Mouse (Mus musculus) heart, embryonic 16.5 days (tissue): ENCODE results near the gene 4930564D02Rik. TPM values are rescaled to one million over a fixed set of nuclear protein-coding genes. Genes with fewer than 3 reads are reported as not detected.

Experiments
- ATAC-seq: fragments of 200-750 bp; cut with Nextera tagmentation; replicated peaks from 2 replicates; pipeline ENCODE4 v1.8.0; 2017; ENCODE audit warnings: moderate number of reproducible peaks; ENCODE audit not compliant: insufficient read depth, low FRiP score; ENCODE audit errors: extremely low read depth
- H3K27ac ChIP-seq: fragments of 300-500 bp; sonication (generic); 2 replicates; pipeline ENCODE4 v1.5.1; 2014; ENCODE audit warnings: mild to moderate bottlenecking, low read length, control low read depth, moderate library complexity
- H3K27me3 ChIP-seq: fragments of 300-500 bp; sonication (generic); 2 replicates; pipeline ENCODE4 v1.6.1; 2014; ENCODE audit warnings: low read length, mixed read lengths; ENCODE audit not compliant: control insufficient read depth, insufficient read depth
- H3K36me3 ChIP-seq: fragments of 300-500 bp; sonication (generic); 2 replicates; pipeline ENCODE4 v1.6.1; 2014; ENCODE audit not compliant: control insufficient read depth, insufficient read depth
- H3K4me1 ChIP-seq: fragments of 300-500 bp; sonication (generic); 2 replicates; pipeline ENCODE4 v1.6.1; 2014; ENCODE audit warnings: low read length, mixed read lengths; ENCODE audit not compliant: control insufficient read depth, insufficient read depth
- H3K4me2 ChIP-seq: fragments of 300-500 bp; sonication (generic); 2 replicates; pipeline ENCODE4 v1.6.1; 2014; ENCODE audit warnings: low read depth, mild to moderate bottlenecking, control low read depth, low read length
- H3K4me3 ChIP-seq: fragments of 300-500 bp; sonication (generic); 2 replicates; pipeline ENCODE4 v1.5.1; 2014; ENCODE audit warnings: mild to moderate bottlenecking, control low read depth, low read length
- H3K9ac ChIP-seq: fragments of 300-500 bp; sonication (generic); 2 replicates; pipeline ENCODE4 v1.6.1; 2014; ENCODE audit warnings: low read length, control low read depth
- H3K9me3 ChIP-seq: fragments of 300-500 bp; sonication (generic); replicated peaks from 2 replicates; pipeline ENCODE4 v1.6.1; 2016; ENCODE audit warnings: low read length; ENCODE audit not compliant: control insufficient read depth
- WGBS: fragments of 180-500 bp; shearing (Covaris S2); extraction: QIAGEN DNeasy Blood & Tissue Kit; methylation state at CpG from one replicate; pipeline ENCODE4 v1.1.7; 2014; 5-methylcytosine and 5-hydroxymethylcytosine counted together
- polyA plus RNA-seq: library from polyadenylated mRNA; unstranded; fragments of >200 nt; fragmentation: Nextera tagmentation; extraction: Ambion mirVana; gene quantifications from 2 replicates; pipeline ENCODE4 v1.2.1, GENCODE M21; 2015

Gene 4930564D02Rik
- polyA plus RNA-seq, 1 experiment from 2014 or later = not detected

DNA sequence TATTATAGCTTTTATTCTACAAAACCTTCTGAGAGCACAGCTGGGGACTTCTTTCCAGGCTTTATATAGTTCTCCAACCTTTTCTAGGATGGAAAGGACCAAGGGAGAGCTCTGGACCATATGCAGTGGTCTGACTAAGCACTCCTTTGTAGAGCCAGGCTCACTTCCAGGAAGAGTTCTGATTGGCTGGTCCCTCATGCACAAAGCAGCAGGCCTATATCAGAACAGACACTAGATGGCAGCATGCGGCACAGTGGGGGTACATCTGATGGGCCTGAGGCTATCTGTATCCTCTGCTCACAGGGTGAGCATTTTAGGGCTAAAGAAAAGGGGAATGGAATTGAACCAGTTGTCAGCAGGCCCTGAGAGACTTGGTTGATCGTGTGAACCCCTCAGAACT is 47.6 kb downstream of the 4930564D02Rik start:
- ATAC-seq = peak; percentile 77
- Histone ChIP-seq H3K9me3 (no peaks in the 10 kb centered on the region; the same call in 1 of the 2 replicates), H3K27ac (no peak overlapping the region), H3K9ac (no peak overlapping the region), H3K27me3 (no peaks in the 10 kb centered on the region), H3K4me2 (no peak overlapping the region), H3K4me1 (no peaks in the 10 kb centered on the region), H3K4me3 (no peak overlapping the region), H3K36me3 (no peaks in the 10 kb centered on the region)
- WGBS = 22% methylated on average over 2 of the region's 2 CpGs

GRCm38 (mm10) chr3:105116596-105116995 is 50.0 kb downstream of the 4930564D02Rik start:
- no peak for ATAC-seq
- no peaks in the 10 kb centered on the region for H3K36me3 ChIP-seq
- H3K9me3 ChIP-seq = no peaks in the 10 kb centered on the region; the same call in 1 of the 2 replicates
- no peak overlapping the region for H3K4me3 ChIP-seq
- no peak overlapping the region for H3K9ac ChIP-seq
- no peak overlapping the region for H3K27ac ChIP-seq
- H3K4me1 ChIP-seq = no peaks in the 10 kb centered on the region
- 74% methylated on average over 4 of the region's 4 CpGs for WGBS
- H3K27me3 ChIP-seq = no peaks in the 10 kb centered on the region
- no peak overlapping the region for H3K4me2 ChIP-seq

DNA sequence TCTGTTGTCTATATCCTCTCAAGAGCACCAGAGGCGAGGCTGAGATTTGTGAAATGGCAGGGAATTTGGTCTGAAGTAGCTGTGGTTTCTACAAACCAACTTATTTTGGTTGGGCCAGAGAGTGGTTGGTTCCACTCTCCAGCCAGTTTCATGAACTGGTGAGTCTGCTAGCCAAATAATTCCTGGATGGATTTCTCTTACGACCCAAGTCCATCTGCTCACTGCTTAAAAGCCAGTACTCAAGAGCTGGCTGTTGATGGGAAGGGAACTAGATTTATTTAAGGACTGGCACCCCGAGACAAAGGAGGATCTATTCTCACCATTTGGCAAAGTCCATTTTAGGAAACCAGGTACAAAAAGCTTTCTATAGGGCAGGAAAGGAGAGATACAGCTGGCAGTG is 57.1 kb downstream of the 4930564D02Rik start:
- Histone ChIP-seq H3K9ac (no peak overlapping the region), H3K36me3 (no peaks in the 10 kb centered on the region), H3K4me3 (no peak overlapping the region), H3K27ac (no peak overlapping the region), H3K4me2 (no peak overlapping the region), H3K9me3 (no peaks in the 10 kb centered on the region), H3K4me1 (peaks cover 3% of the 10 kb centered on the region; the same call in 1 of the 2 replicates), H3K27me3 (no peaks in the 10 kb centered on the region)
- ATAC-seq = no peak
- WGBS = 75% methylated on average over 3 of the region's 3 CpGs

- H3K9ac ChIP-seq = no peak overlapping the region
- no peaks in the 10 kb centered on the region for H3K27me3 ChIP-seq
- peaks cover 3% of the 10 kb centered on the region; the same call in 1 of the 2 replicates for H3K4me1 ChIP-seq
- H3K36me3 ChIP-seq = no peaks in the 10 kb centered on the region
- no peak for ATAC-seq
- no peak overlapping the region for H3K4me3 ChIP-seq
- no peak overlapping the region for H3K4me2 ChIP-seq
- WGBS = 43% methylated on average over 7 of the region's 7 CpGs
- H3K9me3 ChIP-seq = no peaks in the 10 kb centered on the region
- no peak overlapping the region for H3K27ac ChIP-seq
Observed at GRCm38 (mm10) chr3:105127881-105128280, 61.2 kb downstream of the 4930564D02Rik start.

Other genes starting within 250 kb of the 4930564D02Rik start
- 25.4 and 29.7 TPM in 2 replicates for gene Mov10, start 248.3 kb upstream of the 4930564D02Rik start, polyA plus RNA-seq
- gene St7l, start 202.8 kb upstream of the 4930564D02Rik start, polyA plus RNA-seq = 24.8 and 29.1 TPM in 2 replicates
- 170 and 187 TPM in 2 replicates for gene Capza1, start 202.3 kb upstream of the 4930564D02Rik start, polyA plus RNA-seq
- gene Wnt2b, start 104.9 kb upstream of the 4930564D02Rik start, polyA plus RNA-seq = 1.0 and 1.1 TPM in 2 replicates
- 19.4 and 21.7 TPM in 2 replicates for gene Cttnbp2nl, start 13.7 kb upstream of the 4930564D02Rik start, polyA plus RNA-seq